Mouse (Mus musculus) CH12.LX (cell line): ENCODE data around the gene Zfhx3.

Source experiments
- CTCF ChIP-seq, 2 experiments: IDR thresholded peaks in 1 of 2; conservative IDR thresholded peaks in 1 of 2; 2 replicates each; pipeline ENCODE4 v1.5.1; 2011 to 2012; ENCODE audit warnings: low read depth in 2 of 2, low read length in 2 of 2, improper control_type of control experiment in 1 of 2, inconsistent platforms in 1 of 2, mild to moderate bottlenecking in 1 of 2, moderate library complexity in 1 of 2
- E2F4 ChIP-seq: IDR thresholded peaks from 2 replicates; pipeline ENCODE4 v1.6.1; 2011; ENCODE audit warnings: low read depth, low read length, improper control_type of control experiment; ENCODE audit not compliant: insufficient replicate concordance
- ELF1 ChIP-seq: IDR thresholded peaks from 2 replicates; pipeline ENCODE4 v1.6.1; 2014; ENCODE audit warnings: low read depth, mild to moderate bottlenecking, inconsistent platforms, low read length, improper control_type of control experiment
- ETS1 ChIP-seq: conservative IDR thresholded peaks from 2 replicates; pipeline ENCODE4 v1.6.1; 2012; ENCODE audit warnings: low read depth, mild to moderate bottlenecking, inconsistent platforms, low read length, improper control_type of control experiment, moderate library complexity
- HCFC1 ChIP-seq: IDR thresholded peaks from 2 replicates; pipeline ENCODE4 v1.6.1; 2012; ENCODE audit warnings: low read depth, mild to moderate bottlenecking, inconsistent platforms, low read length, improper control_type of control experiment
- NRF1 ChIP-seq: IDR thresholded peaks from 2 replicates; pipeline ENCODE4 v1.6.1; 2014; ENCODE audit warnings: low read depth, mild to moderate bottlenecking, inconsistent platforms, low read length, improper control_type of control experiment, moderate library complexity
- POLR2A ChIP-seq: IDR thresholded peaks from 2 replicates; pipeline ENCODE4 v1.6.1; 2011; ENCODE audit warnings: low read depth, mild to moderate bottlenecking, improper control_type of control experiment, low read length
- POLR2AphosphoS2 ChIP-seq: IDR thresholded peaks from 2 replicates; pipeline ENCODE4 v1.6.1; 2011; ENCODE audit warnings: low read depth, low read length, improper control_type of control experiment
- TCF12 ChIP-seq: IDR thresholded peaks from 2 replicates; pipeline ENCODE4 v1.6.1; 2014; ENCODE audit warnings: low read depth, mild to moderate bottlenecking, inconsistent platforms, low read length, improper control_type of control experiment
- UBTF ChIP-seq: IDR thresholded peaks from 2 replicates; pipeline ENCODE4 v1.6.1; 2012; ENCODE audit warnings: low read depth, mild to moderate bottlenecking, inconsistent platforms, low read length, improper control_type of control experiment, moderate library complexity
- ZMIZ1 ChIP-seq: IDR thresholded peaks from 2 replicates; pipeline ENCODE4 v1.6.1; 2012; ENCODE audit warnings: low read depth, mild to moderate bottlenecking, inconsistent platforms, low read length, improper control_type of control experiment

DNA sequence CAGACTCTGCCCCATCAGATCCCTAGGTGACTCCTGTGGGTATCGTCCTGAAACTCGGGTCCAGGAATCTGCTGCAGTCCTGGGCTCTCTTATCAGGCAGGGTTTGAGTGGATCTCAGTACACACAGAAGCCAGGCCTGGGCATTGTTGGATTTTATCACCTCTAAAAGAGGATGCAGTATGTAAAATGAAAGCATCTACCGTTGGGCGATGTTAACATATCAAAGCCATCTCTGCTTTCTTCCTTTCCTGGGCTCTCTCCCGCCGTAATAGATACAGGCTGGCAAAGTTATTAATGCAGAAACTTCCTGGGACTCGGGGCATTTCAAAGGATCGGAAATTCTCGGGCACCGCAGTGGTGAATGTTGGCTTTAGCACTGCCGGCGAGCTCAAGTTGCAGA lies 537.7 kb downstream of the Zfhx3 start:
- TF ChIP-seq ELF1 = no peak
- TF ChIP-seq ETS1 = no peak
- TF ChIP-seq POLR2A = no peak
- no peak for TF ChIP-seq CTCF (conservative IDR thresholded peaks at IDR 0.05 in 1 of 2, IDR thresholded peaks at IDR 0.05 in 1 of 2; ENCODE audit: low read depth in 2 of 2, low read length in 2 of 2)
- TF ChIP-seq TCF12 = no peak
- TF ChIP-seq HCFC1 = no peak
- no peak for TF ChIP-seq POLR2AphosphoS2
- no peak for TF ChIP-seq E2F4
- TF ChIP-seq UBTF = no peak
- TF ChIP-seq NRF1 = no peak
- no peak for TF ChIP-seq ZMIZ1
